In the genomic region with DNA sequence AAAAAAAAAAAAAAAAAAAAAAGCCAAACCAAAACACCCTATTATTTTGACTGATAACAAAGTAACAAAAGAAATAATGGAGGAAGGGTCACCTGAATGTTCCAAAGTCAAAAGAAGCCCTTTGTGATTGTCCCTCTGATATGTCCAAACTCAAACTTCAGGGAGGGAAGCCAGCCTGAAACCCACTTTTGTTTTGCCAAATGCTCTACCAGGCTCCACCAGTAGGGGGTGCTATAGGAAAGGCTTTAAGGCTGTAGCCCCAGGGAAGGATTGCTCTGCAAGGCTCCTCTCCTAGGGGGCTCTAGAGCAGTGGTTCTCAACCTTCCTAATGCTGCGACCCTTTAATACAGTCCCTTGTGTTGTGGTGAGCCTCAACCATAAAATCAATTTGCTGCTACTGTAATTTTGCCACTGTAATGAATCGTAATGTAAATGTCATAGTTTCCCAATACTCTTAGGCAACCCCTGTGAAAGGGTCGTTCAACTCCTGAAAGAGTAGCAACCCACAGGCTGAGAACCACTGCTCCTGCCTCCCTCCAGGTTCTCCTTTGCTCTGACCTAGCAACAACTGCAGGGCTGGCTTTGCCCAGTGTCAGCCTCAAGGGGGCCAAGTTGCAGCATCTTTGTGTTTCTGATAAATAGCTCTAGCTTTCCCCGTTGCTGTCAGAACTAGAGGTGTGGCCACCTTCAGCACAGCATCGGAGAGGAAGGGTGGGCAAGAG, we compare ENCODE assay signal across 8 mouse cellular contexts. TPM values are rescaled to one million over a fixed set of nuclear protein-coding genes. Genes with fewer than 3 reads are reported as not detected.
DNase-seq lines count a peak whose midpoint lies in the region; ATAC-seq lines count a peak whose summit lies in the region.
"Had no signal": no experiment of that assay in that cellular context is flagged by ENCODE, and none has a peak within 500 bp of the region (broad histone marks: within the 10 kb centered on the region; RNA-seq: fewer than 3 reads in every experiment).

No protein-coding gene starts in this region.

- no peak overlapping the region for H3K4me2 ChIP-seq in heart, embryonic 13.5 days
- H3K4me2 ChIP-seq: limb, embryonic 13.5 days had no signal

- ATAC-seq in heart, embryonic 13.5 days (ENCODE audit: extremely low read depth, insufficient number of reproducible peaks, low FRiP score, low TSS enrichment) = no peak
- peak; percentile 60; the same call in 1 of the 2 replicates for ATAC-seq in megakaryocyte-erythroid progenitor cell, adult 5-6 weeks (replicated peaks; ENCODE audit: low FRiP score, low TSS enrichment, poor library complexity, severe bottlenecking)

- H3K27me3 ChIP-seq in heart, embryonic 13.5 days (replicated peaks) = no peaks in the 10 kb centered on the region
- H3K27me3 ChIP-seq: limb, embryonic 13.5 days had no signal

- 0 out of 2 replicates have a peak overlapping the region, but pooled peaks have one; percentile 14 for H3K27ac ChIP-seq in heart, embryonic 13.5 days (replicated peaks)
- H3K27ac ChIP-seq: limb, embryonic 13.5 days had no signal

- H3K4me1 ChIP-seq in heart, embryonic 13.5 days = peaks cover 24% of the 10 kb centered on the region
- H3K4me1 ChIP-seq: limb, embryonic 13.5 days had no signal

- H3K4me3 ChIP-seq in heart, embryonic 13.5 days = no peak overlapping the region
- H3K4me3 ChIP-seq: limb, embryonic 13.5 days had no signal

- 36% methylated on average over 5 of the region's 5 CpGs for WGBS in heart, embryonic 13.5 days

- peak; percentile 72 for DNase-seq in ES-CJ7 (ENCODE audit: low read depth, low spot score)
- DNase-seq in adrenal gland, adult 18-20 months (ENCODE audit: low spot score in 2 of 2) = peak; percentile 75 to 76
- peak; percentile 85 for DNase-seq in embryo, embryonic 11 days
- peak; percentile 61 to 85 for DNase-seq in kidney, postnatal 36 days
- DNase-seq in right cerebral cortex, postnatal 25 days = peak; percentile 59

- no peak overlapping the region for H3K9ac ChIP-seq in heart, embryonic 13.5 days
- H3K9ac ChIP-seq: limb, embryonic 13.5 days had no signal

- peaks cover 39% of the 10 kb centered on the region for H3K36me3 ChIP-seq in heart, embryonic 13.5 days

- H3K9me3 ChIP-seq in heart, embryonic 13.5 days = no peaks in the 10 kb centered on the region
- H3K9me3 ChIP-seq: limb, embryonic 13.5 days had no signal

RNA-seq across cellular contexts. Expression of a gene that starts 24.4 kb away (rescaled TPM):
- total RNA-seq in adrenal gland, adult 18-20 months (2021) = 100 to 1,000 TPM in 1 of 2 experiments, 10 to 100 TPM in 1; 30.2 to 121 TPM
- 1.4 and 1.6 TPM in 2 replicates for polyA plus RNA-seq in heart, embryonic 13.5 days (2015; fragmentation: Nextera tagmentation; extraction: Ambion mirVana)
- not detected in 2 replicates for total RNA-seq in megakaryocyte-erythroid progenitor cell, adult 5-6 weeks (2014; fragmentation: Nextera tagmentation)
- 0.75 TPM in 1 of 2 replicates, not detected in the other for total RNA-seq in megakaryocyte-erythroid progenitor cell, adult 5-6 weeks (2017)

RNA-seq across cellular contexts. Expression of a gene that starts 42.0 kb away (rescaled TPM):
- 10 to 100 TPM; 15.3 to 17.2 TPM for total RNA-seq in adrenal gland, adult 18-20 months (2021)
- 4.1 and 4.6 TPM in 2 replicates for polyA plus RNA-seq in heart, embryonic 13.5 days (2015; fragmentation: Nextera tagmentation; extraction: Ambion mirVana)
- 20.9 and 31.7 TPM in 2 replicates for total RNA-seq in megakaryocyte-erythroid progenitor cell, adult 5-6 weeks (2014; fragmentation: Nextera tagmentation)
- total RNA-seq in megakaryocyte-erythroid progenitor cell, adult 5-6 weeks (2017) = 0.23 and 6.4 TPM in 2 replicates

RNA-seq across cellular contexts. Expression of a gene that starts 42.2 kb away (rescaled TPM):
- total RNA-seq in adrenal gland, adult 18-20 months (2021) = 10 to 100 TPM; 18.6 to 19.6 TPM
- 19.3 and 20.1 TPM in 2 replicates for polyA plus RNA-seq in heart, embryonic 13.5 days (2015; fragmentation: Nextera tagmentation; extraction: Ambion mirVana)
- 12.0 and 18.6 TPM in 2 replicates for total RNA-seq in megakaryocyte-erythroid progenitor cell, adult 5-6 weeks (2014; fragmentation: Nextera tagmentation)
- total RNA-seq in megakaryocyte-erythroid progenitor cell, adult 5-6 weeks (2017) = 3.7 and 6.9 TPM in 2 replicates

RNA-seq across cellular contexts. Expression of a gene that starts 57.6 kb away (rescaled TPM):
- total RNA-seq in adrenal gland, adult 18-20 months (2021) = 100 to 1,000 TPM; 343 to 378 TPM
- polyA plus RNA-seq in heart, embryonic 13.5 days (2015; fragmentation: Nextera tagmentation; extraction: Ambion mirVana) = 185 and 197 TPM in 2 replicates
- 128 and 146 TPM in 2 replicates for total RNA-seq in megakaryocyte-erythroid progenitor cell, adult 5-6 weeks (2014; fragmentation: Nextera tagmentation)
- 38.0 and 103 TPM in 2 replicates for total RNA-seq in megakaryocyte-erythroid progenitor cell, adult 5-6 weeks (2017)

Comparison
In these comparisons a context has a peak if more than half of its experiments do, and no peak if none do; other contexts are left out.
1. RNA of a gene that starts 24.4 kb away (total RNA-seq): 30.2 to 121 TPM in adrenal gland, adult 18-20 months; 0.75 TPM in megakaryocyte-erythroid progenitor cell, adult 5-6 weeks; every median in the first group is over 10 times any median in the second.
2. Peak in every context shown above with its lines, with median percentiles within 50 percentile points of each other: DNase-seq.